Mouse (Mus musculus): Measurements from ENCODE around the gene Atp7b. TPM values are rescaled to one million over a fixed set of nuclear protein-coding genes. Genes with fewer than 3 reads are reported as not detected.

Gene Atp7b
- polyA plus RNA-seq, 1 experiment from 2014 or later = 5.9 TPM

DNA sequence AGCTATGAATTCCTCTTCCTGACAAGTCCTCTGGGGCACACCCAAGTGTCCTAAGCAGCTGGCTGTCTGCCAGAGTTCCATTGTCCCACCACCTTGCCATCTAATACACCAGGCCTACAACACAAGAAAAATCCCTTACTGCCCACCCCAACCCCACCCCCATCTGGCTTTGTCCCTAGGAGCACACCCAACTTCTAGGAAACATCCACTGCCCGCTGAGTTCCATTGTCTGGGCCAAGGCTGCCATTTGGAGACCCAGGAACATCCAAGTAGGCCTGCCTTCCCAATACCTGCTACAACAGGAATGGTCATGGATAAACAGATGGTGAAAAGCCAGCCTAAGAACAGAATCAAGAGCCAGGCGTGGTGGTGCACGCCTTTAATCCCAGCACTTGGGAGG, 103.8 kb downstream of the Atp7b start:
- DNase-seq (ENCODE audit: low spot score) (no peak), ATAC-seq (ENCODE audit: low FRiP score, low TSS enrichment) (no peak)
- H3K27me3 ChIP-seq (ENCODE audit: control insufficient read depth, insufficient read depth, low read length) = no peaks in the 10 kb centered on the region
- H3K9ac ChIP-seq (ENCODE audit: low read length) = no peak overlapping the region
- H3K4me2 ChIP-seq (replicated peaks; ENCODE audit: low read depth) = no peak overlapping the region
- WGBS = 80% methylated on average over 3 of the region's 3 CpGs
- H3K9me3 ChIP-seq (ENCODE audit: control insufficient read depth, low read length) = no peaks in the 10 kb centered on the region
- no peak overlapping the region for H3K27ac ChIP-seq (replicated peaks)
- TF ChIP-seq EP300 (optimal IDR thresholded peaks at IDR 0.05) (no peak), CTCF (IDR thresholded peaks at IDR 0.05; ENCODE audit: low read depth) (no peak)
- no peaks in the 10 kb centered on the region for H3K4me1 ChIP-seq (replicated peaks; ENCODE audit: control insufficient read depth, insufficient read depth)
- H3K4me3 ChIP-seq (ENCODE audit: low read depth, low read length) = no peak overlapping the region
- H3K36me3 ChIP-seq (ENCODE audit: control insufficient read depth, insufficient read depth, low read length) = no peaks in the 10 kb centered on the region

DNA sequence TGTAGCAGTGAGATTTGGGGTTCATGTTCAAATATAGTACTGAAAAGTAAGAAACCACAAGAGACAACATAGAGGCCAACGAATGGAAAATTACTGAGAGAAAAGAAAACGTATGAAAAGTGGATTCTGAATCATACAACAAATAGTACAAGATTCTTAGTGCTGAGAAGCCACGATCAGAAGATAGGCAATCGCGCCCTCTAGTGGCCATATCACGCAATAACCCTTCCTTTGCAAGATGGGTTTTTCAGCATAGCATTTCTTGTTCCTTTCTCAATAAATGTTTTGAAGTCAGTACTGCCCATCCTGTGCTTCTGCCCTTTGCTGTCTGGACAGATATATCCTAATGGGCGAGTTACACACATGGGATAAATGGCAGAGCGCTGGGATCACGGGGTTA, 104.8 kb downstream of the Atp7b start:
- Histone ChIP-seq H3K4me1 (replicated peaks; ENCODE audit: control insufficient read depth, insufficient read depth) (no peaks in the 10 kb centered on the region), H3K27ac (replicated peaks) (no peak overlapping the region), H3K4me3 (ENCODE audit: low read depth, low read length) (no peak overlapping the region), H3K9me3 (ENCODE audit: control insufficient read depth, low read length) (no peaks in the 10 kb centered on the region), H3K27me3 (ENCODE audit: control insufficient read depth, insufficient read depth, low read length) (no peaks in the 10 kb centered on the region), H3K36me3 (ENCODE audit: control insufficient read depth, insufficient read depth, low read length) (no peaks in the 10 kb centered on the region), H3K9ac (ENCODE audit: low read length) (no peak overlapping the region), H3K4me2 (replicated peaks; ENCODE audit: low read depth) (no peak overlapping the region)
- WGBS = 4% methylated on average over 9 of the region's 9 CpGs
- DNase-seq (ENCODE audit: low spot score) = peak; percentile 62
- no peak for ATAC-seq (ENCODE audit: low FRiP score, low TSS enrichment)
- peak; percentile 89 for TF ChIP-seq CTCF (IDR thresholded peaks at IDR 0.05; ENCODE audit: low read depth)
- no peak for TF ChIP-seq EP300 (optimal IDR thresholded peaks at IDR 0.05)

DNA sequence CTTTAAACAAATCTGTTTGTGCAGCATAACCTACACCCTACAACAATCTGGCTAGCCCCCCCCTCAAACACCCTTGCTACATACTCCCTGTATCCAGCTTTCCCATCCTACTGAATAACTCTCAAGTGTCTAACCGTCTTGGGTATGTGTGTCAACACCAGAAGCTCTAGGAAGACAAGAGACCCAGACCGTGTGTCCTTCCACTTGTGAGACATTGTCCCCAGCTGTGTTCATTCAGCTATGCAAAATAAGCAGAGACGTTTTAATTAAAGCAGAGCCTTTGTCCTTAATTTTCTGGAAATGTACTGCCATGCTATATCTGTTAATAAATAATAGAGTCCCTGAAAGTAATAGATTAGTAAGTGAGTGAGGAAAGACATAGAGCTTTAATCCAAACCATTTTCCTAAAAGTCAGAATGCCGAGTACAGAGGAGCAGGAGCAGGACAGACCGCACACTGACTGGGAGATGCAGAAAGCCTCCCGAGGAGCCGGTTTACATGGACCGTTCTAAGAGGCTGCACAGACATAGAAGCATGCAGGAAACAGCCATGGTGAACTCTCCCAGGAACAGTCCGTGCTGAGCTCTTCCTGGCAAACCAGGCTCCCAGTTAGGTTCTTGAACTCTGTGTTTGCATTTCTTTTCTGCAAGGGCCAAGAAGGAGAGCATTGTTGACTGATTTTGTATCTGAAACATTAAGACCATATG, 112.6 kb downstream of the Atp7b start:
- no peaks in the 10 kb centered on the region for H3K36me3 ChIP-seq (ENCODE audit: control insufficient read depth, insufficient read depth, low read length)
- no peak overlapping the region for H3K4me3 ChIP-seq (ENCODE audit: low read depth, low read length)
- H3K9ac ChIP-seq (ENCODE audit: low read length) = no peak overlapping the region
- H3K4me1 ChIP-seq (replicated peaks; ENCODE audit: control insufficient read depth, insufficient read depth) = no peaks in the 10 kb centered on the region
- WGBS = 63% methylated on average over 9 of the region's 9 CpGs
- ATAC-seq (ENCODE audit: low FRiP score, low TSS enrichment) (no peak), DNase-seq (ENCODE audit: low spot score) (no peak)
- no peak overlapping the region for H3K4me2 ChIP-seq (replicated peaks; ENCODE audit: low read depth)
- no peak overlapping the region for H3K27ac ChIP-seq (replicated peaks)
- no peaks in the 10 kb centered on the region for H3K27me3 ChIP-seq (ENCODE audit: control insufficient read depth, insufficient read depth, low read length)
- no peak for TF ChIP-seq EP300 (optimal IDR thresholded peaks at IDR 0.05)
- TF ChIP-seq CTCF (IDR thresholded peaks at IDR 0.05; ENCODE audit: low read depth) = no peak
- H3K9me3 ChIP-seq (ENCODE audit: control insufficient read depth, low read length) = no peaks in the 10 kb centered on the region

DNA sequence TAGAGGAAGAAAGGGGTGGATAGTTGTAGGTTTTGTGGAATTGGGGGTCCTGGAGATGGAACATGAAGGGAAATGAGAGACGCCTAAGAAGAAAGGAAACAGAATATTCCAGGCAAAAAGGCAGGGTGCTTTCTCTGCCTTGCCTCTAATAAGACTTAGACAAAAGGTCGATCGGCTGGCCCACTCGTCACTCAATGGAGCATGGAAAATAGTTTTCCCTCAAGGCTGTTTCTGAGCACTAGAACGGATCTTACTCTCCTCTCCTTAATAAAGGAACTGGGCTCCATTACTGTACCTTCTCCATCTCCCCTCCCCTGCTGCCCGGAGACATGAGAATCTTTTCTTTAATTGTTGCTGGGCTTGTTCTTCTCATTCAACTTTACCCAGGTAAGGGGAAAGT, 113.6 kb downstream of the Atp7b start, which contains the start of gene Defb13:
Gene Defb13, plus strand, starts transcription at position 301 of the 400 bp plus-strand sequence.
- no peaks in the 10 kb centered on the region for H3K36me3 ChIP-seq (ENCODE audit: control insufficient read depth, insufficient read depth, low read length)
- H3K9me3 ChIP-seq (ENCODE audit: control insufficient read depth, low read length) = no peaks in the 10 kb centered on the region
- DNase-seq (ENCODE audit: low spot score) (no peak), ATAC-seq (ENCODE audit: low FRiP score, low TSS enrichment) (no peak)
- H3K27me3 ChIP-seq (ENCODE audit: control insufficient read depth, insufficient read depth, low read length) = no peaks in the 10 kb centered on the region
- no peak within 1 kb of the TSS for H3K4me2 ChIP-seq (replicated peaks; ENCODE audit: low read depth)
- no peak within 1 kb of the TSS for H3K4me3 ChIP-seq (ENCODE audit: low read depth, low read length)
- 84% methylated on average over 6 of the region's 6 CpGs for WGBS
- TF ChIP-seq EP300 (optimal IDR thresholded peaks at IDR 0.05) (no peak), CTCF (IDR thresholded peaks at IDR 0.05; ENCODE audit: low read depth) (no peak)
- H3K4me1 ChIP-seq (replicated peaks; ENCODE audit: control insufficient read depth, insufficient read depth) = no peaks in the 10 kb centered on the region
- H3K27ac ChIP-seq (replicated peaks) = no peak within 1 kb of the TSS
- no peak within 1 kb of the TSS for H3K9ac ChIP-seq (ENCODE audit: low read length)

Other genes with a start within 250 kb of the Atp7b start
- not detected in 2 replicates for gene Defb50, start 236.8 kb downstream of the Atp7b start, polyA plus RNA-seq (2015; fragmentation: Nextera tagmentation; extraction: Ambion mirVana)
- gene Defb2, start 220.4 kb downstream of the Atp7b start, polyA plus RNA-seq (2015; fragmentation: Nextera tagmentation; extraction: Ambion mirVana) = not detected in 2 replicates
- not detected in 2 replicates for gene Defb10, start 201.4 kb downstream of the Atp7b start, polyA plus RNA-seq (2015; fragmentation: Nextera tagmentation; extraction: Ambion mirVana)
- not detected in 2 replicates for gene Defb9, start 174.9 kb downstream of the Atp7b start, polyA plus RNA-seq (2015; fragmentation: Nextera tagmentation; extraction: Ambion mirVana)
- not detected in 2 replicates for gene Defb11, start 153.9 kb downstream of the Atp7b start, polyA plus RNA-seq (2015; fragmentation: Nextera tagmentation; extraction: Ambion mirVana)
- not detected in 2 replicates for gene Defb15, start 127.6 kb downstream of the Atp7b start, polyA plus RNA-seq (2015; fragmentation: Nextera tagmentation; extraction: Ambion mirVana)
- gene Defb35, start 122.0 kb downstream of the Atp7b start, polyA plus RNA-seq (2015; fragmentation: Nextera tagmentation; extraction: Ambion mirVana) = not detected in 2 replicates
- not detected in 2 replicates for gene Defb13, start 113.5 kb downstream of the Atp7b start, polyA plus RNA-seq (2015; fragmentation: Nextera tagmentation; extraction: Ambion mirVana)
- not detected in 2 replicates for gene Fam90a1a, start 101.6 kb downstream of the Atp7b start, polyA plus RNA-seq (2015; fragmentation: Nextera tagmentation; extraction: Ambion mirVana)
- gene Ccdc70, start 90.5 kb downstream of the Atp7b start, polyA plus RNA-seq (2015; fragmentation: Nextera tagmentation; extraction: Ambion mirVana) = not detected in 2 replicates
- gene Alg11, start 416 bp upstream of the Atp7b start, polyA plus RNA-seq (2015; fragmentation: Nextera tagmentation; extraction: Ambion mirVana) = 14.6 and 16.1 TPM in 2 replicates
- gene Nek5, start 64.7 kb upstream of the Atp7b start, polyA plus RNA-seq (2015; fragmentation: Nextera tagmentation; extraction: Ambion mirVana) = 0.21 and 0.23 TPM in 2 replicates
- 2.6 TPM in 2 replicates for gene Nek3, start 106.1 kb upstream of the Atp7b start, polyA plus RNA-seq (2015; fragmentation: Nextera tagmentation; extraction: Ambion mirVana)
- gene Ckap2, start 125.5 kb upstream of the Atp7b start, polyA plus RNA-seq (2015; fragmentation: Nextera tagmentation; extraction: Ambion mirVana) = 14.7 and 17.0 TPM in 2 replicates
- 29.4 and 30.8 TPM in 2 replicates for gene Vps36, start 132.5 kb upstream of the Atp7b start, polyA plus RNA-seq (2015; fragmentation: Nextera tagmentation; extraction: Ambion mirVana)
- gene Thsd1, start 167.0 kb upstream of the Atp7b start, polyA plus RNA-seq (2015; fragmentation: Nextera tagmentation; extraction: Ambion mirVana) = 7.3 and 8.0 TPM in 2 replicates
- gene Tpte, start 223.1 kb upstream of the Atp7b start, polyA plus RNA-seq (2015; fragmentation: Nextera tagmentation; extraction: Ambion mirVana) = not detected in 2 replicates